Mouse (Mus musculus) left cerebral cortex, postnatal 36 days (tissue): Measurements from ENCODE around the gene Ghr. TPM values are rescaled to one million over a fixed set of nuclear protein-coding genes. Genes with fewer than 3 reads are reported as not detected.

Experiments used
- DNase-seq, 2 experiments: peaks; one replicate each; pipeline ENCODE4 v3.0.0; 2021 to 2022; ENCODE audit warnings: low spot score in 2 of 2, mixed read lengths in 1 of 2
- intact Hi-C: fragments of 180-260 bp; cut with DNase I; formaldehyde crosslinking; loops from one replicate; pipeline ENCODE4 v1.15.1; 2025
- total RNA-seq, 2 experiments: library from RNA; stranded (reverse); gene quantifications; 2 replicates each; pipeline ENCODE4 v1.2.3; 2021

The Ghr gene
- total RNA-seq, 2 experiments from 2014 or later = 11.1 to 15.0 TPM

- intact Hi-C loops = no loop called here
- no peak for DNase-seq
Measured at GRCm38 (mm10) chr15:3558524-3558923, 24.8 kb downstream of the Ghr start.

- intact Hi-C loops = no loop called here
- no peak for DNase-seq
Measured at GRCm38 (mm10) chr15:3544289-3544688, 39.0 kb downstream of the Ghr start.

DNA sequence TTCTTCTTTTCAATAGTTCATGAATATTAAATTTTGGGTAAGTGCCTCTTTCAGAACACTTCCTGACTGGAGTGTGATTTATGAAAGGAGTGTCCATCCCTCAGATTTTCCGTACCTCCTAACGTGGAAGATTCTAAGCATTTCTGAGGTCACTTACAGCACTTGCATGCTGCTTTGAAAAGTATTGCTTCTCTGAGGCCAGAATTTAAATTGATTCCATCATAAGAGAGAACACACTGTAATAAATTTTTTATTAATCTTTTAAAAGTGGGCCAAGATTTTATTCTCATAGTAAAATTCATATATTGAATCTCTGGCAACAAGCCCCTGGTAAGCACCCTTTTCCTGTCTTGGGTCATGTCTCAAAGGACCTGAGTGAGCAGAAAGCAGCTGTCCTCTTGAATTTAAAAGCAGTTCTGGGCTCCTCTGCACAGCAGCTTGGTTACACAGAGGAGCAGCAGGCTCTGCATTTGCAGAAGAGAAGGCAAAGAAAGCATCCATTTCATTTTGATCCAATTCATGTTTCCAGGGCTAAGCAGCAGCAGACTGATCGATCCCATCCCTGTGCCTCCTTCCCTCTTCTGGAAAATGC, 46.9 kb downstream of the Ghr start:
- intact Hi-C loops = no loop called here
- no peak for DNase-seq

DNA sequence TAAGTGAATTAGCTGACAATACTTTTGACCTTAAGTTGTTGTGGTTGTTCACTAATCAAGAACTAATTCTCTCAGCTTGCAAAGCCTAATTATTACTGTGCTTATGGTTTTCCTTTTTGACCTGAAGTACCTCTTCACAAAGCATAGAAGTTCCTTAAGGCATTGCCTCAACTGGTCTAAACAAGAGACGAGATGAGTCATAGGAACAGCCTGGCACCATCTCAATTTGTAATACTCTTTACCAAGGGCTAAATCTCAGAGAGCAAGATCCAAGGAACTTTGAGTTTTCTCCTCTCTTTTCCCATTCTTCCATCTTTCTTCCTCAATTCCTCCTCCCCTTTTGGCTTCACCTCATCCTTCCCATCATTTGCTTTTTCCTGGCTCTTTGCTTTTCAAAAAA, 69.3 kb downstream of the Ghr start:
- DNase-seq = no peak
- intact Hi-C loops = no loop called here

DNA sequence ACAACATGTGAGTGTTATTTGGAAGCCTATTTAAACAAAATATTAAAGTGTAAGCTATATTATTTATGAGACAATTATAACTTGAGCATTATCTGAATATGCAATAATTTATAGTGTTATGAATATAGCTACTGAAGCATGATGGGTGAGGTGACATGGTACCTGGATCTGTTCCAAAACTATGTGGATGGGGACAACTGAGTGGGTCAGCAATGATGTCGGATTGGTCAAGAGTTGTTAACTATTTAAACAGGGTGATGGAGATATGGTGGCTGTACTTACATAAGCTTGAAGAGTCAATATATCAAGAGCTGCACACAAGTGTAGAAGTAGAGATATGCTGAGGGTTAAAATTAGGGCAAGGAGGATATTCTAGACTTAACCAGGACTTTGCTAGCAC, 70.9 kb downstream of the Ghr start:
- DNase-seq = no peak
- intact Hi-C loops = no loop called here

- intact Hi-C loops = no loop called here
- DNase-seq = no peak
Measured at GRCm38 (mm10) chr15:3511639-3512171, 71.6 kb downstream of the Ghr start.

DNA sequence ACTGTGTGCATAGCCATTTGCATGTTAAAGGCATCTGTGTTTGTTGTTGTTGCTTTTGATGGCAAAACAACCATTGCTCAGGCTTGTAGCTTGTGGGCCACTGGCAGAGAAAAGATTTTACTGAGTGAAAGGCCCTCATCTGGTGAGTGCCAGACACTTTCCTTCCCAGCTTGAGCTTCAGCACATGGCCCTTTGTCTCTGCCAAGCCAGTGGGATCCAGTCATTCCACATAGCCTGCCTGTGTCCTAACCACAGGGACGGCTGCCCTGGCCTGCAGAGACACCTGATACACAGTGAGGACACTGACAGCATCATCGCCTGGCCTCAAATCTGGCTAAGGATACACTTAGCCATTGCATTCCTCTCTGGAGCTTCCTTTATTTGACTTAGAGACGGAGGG, 74.2 kb downstream of the Ghr start:
- intact Hi-C loops = no loop called here
- no peak for DNase-seq

GRCm38 (mm10) chr15:3507329-3507728, 76.0 kb downstream of the Ghr start:
- intact Hi-C loops = no loop called here
- no peak for DNase-seq

DNA sequence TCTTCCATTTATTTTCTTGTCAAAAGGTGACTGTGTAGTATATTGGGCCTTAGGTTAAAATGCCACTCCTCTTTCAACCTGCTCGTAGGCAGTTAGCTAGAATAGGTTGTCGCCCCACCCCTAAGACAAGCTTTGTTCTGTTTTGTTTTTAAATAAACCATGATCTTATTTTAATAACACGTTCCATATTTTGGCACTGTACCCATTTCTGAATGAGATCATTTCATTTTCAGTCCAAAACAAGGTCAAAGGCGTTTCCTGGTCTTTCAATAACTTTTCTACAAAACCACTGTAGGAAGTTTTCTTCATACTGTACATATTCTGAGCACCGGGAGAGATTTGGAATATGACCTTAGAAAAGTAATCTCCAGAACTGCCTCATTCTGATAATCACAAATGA, 78.6 kb downstream of the Ghr start:
- intact Hi-C loops = no loop called here
- DNase-seq = no peak

GRCm38 (mm10) chr15:3501683-3502082, 81.6 kb downstream of the Ghr start:
- intact Hi-C loops = no loop called here
- DNase-seq = no peak

DNA sequence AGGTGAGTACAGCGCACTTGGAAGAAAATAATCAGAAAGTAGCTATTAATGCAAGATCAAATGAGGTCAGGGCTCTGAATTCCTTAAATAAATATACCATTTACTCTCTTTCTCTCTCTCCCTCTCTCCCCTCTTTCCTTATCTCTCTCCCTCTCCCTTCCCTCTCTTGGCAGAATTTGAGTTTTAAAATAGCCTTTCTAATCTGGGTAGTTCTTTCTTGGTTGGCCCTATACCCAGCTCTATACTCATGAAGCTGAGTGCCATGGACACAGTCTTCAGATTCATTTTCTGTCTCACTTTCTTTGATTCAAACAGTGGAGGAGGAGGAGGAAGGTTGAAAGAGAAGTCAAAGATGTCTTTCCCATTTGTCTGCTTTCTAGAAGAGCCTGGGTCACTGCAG, 84.3 kb downstream of the Ghr start:
- intact Hi-C loops = no loop called here
- DNase-seq = no peak

- intact Hi-C loops = no loop called here
- no peak for DNase-seq
Measured at GRCm38 (mm10) chr15:3497946-3498580, 85.2 kb downstream of the Ghr start.

- intact Hi-C loops = no loop called here
- no peak for DNase-seq
Measured at GRCm38 (mm10) chr15:3490868-3491267, 92.4 kb downstream of the Ghr start.

GRCm38 (mm10) chr15:3490011-3490410, 93.3 kb downstream of the Ghr start:
- intact Hi-C loops = no loop called here

DNA sequence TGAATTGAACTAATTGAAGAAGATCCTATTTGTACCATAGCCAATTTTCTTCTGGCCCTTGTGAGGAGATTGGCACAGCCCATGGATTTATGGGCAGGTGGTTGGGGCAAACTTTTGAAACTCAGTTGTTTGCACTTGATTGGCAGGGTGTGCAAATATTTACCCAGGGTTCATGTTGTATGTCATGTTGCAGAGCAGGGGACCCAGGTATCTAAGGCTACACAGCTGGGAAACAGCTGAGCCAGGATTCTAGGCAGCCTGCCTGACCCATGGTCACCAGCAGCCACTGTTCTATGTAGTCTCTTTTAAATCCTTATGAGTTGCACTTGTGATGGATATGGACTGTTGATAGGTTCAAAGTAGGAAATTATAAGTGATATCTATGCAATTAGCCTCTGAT, 94.1 kb downstream of the Ghr start:
- intact Hi-C loops = no loop called here
- no peak for DNase-seq

More at GRCm38 (mm10) chr15:3490011-3490410, 93.3 kb downstream of the Ghr start:
- no peak for DNase-seq

DNA sequence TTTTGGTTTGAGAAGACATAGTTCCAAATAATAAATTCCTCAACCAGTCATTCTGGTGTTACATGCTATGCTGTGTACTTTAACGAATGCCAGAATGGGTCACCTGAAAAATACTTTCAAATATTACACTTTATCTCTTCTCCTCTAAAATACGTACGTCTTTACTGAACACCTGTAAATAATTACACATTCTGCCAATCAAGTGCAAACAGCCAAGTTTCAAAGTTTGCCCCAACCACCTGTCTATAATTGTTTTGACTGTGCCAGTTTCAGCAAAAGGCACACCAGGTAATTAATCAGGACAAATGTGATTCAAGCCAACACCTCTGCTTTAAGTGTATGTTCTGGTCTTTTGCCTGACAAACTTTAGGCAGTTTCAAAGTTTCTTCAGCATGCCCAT, 94.7 kb downstream of the Ghr start:
- no peak for DNase-seq
- intact Hi-C loops = no loop called here

- intact Hi-C loops = no loop called here
- DNase-seq = no peak
Measured at GRCm38 (mm10) chr15:3486691-3487090, 96.6 kb downstream of the Ghr start.

DNA sequence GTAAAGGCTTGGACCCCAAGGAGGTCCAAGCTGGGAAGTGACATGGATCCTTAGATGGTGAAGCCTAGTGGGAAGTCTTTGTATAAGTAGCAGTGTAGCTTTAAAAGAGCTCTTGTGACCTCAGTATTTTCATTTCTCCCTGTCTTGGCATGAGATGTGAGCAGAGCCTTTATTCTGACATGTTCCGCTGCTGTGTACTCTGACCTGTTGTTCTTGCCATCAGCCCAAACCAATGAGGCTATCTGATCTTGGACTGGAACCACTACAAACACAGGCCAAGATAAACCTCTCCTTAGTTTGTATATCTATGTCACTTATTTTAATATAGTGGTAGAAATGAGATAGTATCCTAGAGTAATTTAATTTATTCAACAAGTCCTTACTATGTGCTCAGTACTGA, 97.9 kb downstream of the Ghr start:
- no peak for DNase-seq
- intact Hi-C loops = no loop called here

- DNase-seq = no peak
- intact Hi-C loops = no loop called here
Measured at GRCm38 (mm10) chr15:3483451-3483850, 99.8 kb downstream of the Ghr start.

- no peak for DNase-seq
- intact Hi-C loops = no loop called here
Measured at GRCm38 (mm10) chr15:3469230-3469629, 114.1 kb downstream of the Ghr start.

DNA sequence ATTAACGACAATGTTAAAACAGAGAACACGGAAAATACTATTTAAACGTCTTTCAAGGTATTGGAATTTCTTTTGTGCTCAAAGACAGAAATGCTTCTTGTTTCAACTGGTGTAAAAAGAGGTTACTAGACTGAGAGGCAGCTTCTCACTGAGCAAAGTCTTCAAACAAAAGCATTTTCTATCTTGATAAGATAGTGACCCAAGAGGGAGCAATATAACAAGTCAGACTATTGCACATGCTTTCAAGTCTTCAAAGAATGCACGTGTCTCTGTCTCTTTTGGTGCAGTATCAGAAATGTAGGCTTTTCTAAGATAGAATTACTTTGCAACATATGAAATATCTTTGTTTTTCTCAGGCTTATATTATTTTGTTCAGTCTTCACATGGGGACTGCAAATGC, 116.7 kb downstream of the Ghr start:
- no peak for DNase-seq
- intact Hi-C loops = no loop called here

DNA sequence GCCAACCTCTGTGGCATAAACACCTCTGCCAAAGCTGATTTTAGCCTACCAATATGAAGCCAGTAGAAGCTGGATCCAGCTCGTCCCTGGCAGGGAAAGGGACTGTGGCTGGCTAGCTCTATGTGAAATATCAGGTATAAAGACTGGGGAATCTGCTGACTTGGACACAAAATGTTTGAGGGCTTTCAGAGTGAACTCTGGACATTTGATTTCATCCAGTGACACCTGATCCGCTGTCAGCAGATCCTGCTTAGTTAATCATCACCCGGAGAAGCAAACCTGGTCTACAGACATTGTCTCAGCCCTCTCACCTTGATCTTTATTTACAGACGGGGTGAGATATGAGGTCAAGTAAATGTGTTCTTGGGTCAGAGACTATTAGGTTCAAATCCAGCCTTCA, 118.5 kb downstream of the Ghr start:
- intact Hi-C loops = no loop called here
- no peak for DNase-seq
